Mouse (Mus musculus): ENCODE data around the gene Magt1. TPM values are rescaled to one million over a fixed set of nuclear protein-coding genes. Genes with fewer than 3 reads are reported as not detected.

The Magt1 gene
- 22.6 and 26.5 TPM in 2 replicates for polyA plus RNA-seq (2015; fragmentation: Nextera tagmentation; extraction: Ambion mirVana)

GRCm38 (mm10) chrX:106011465-106012159, at the start of gene Magt1:
TSS of gene Magt1 (minus strand) at chrX:106011906.

GRCm38 (mm10) chrX:106026418-106027342, 15.0 kb upstream of the Magt1 start, which contains the start of gene Atp7a:
TSS of gene Atp7a (plus strand) at chrX:106027276.

DNA sequence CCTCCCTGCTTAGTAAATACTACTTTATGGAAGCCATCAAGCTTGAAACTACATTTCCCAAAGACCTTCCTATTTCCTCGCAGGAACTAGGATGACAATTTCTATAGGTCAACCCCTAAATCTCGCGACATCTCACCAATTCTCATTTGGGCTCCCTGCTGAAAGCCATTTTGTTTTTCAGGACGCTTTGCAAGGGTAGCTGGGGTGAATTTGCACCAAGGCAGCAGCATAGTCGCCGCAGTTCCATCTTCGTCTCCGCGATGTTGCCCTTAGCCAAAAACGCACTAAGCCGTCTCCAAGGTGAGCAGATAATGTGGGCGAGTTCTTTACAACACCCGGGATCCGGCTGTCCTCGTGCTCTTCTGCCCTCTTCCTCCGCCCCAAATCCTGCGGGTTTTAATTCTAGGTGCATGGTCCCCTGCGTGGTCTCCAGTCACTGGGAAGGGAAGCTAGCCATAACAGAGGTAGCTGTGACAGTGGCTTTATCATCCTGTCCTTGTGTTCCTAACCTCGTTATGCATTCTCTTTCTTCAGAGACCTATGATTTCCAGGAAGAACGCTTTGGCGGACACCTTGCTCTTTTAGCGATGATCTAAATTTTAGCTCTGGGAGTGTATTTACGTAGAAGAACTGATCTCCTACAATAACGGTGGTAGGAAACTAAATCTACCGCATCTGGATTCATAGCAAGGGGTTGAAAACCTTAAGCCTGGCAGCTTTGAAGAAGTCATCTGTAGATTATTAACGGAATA, 4.0 kb upstream of the Magt1 start, which contains the start of gene Cox7b:
TSS of gene Cox7b (plus strand) at position 130 of the 752 bp plus-strand sequence.

GRCm38 (mm10) chrX:105928861-105929477, 82.7 kb downstream of the Magt1 start, which contains the start of gene Atrx:
TSS of gene Atrx (minus strand) at chrX:105929403.

Other genes with a start within 250 kb of the Magt1 start
- 0.12 TPM in 2 replicates for gene Fgf16, start 247.6 kb downstream of the Magt1 start, polyA plus RNA-seq (2015; fragmentation: Nextera tagmentation; extraction: Ambion mirVana)
- 76.4 and 92.5 TPM in 2 replicates for gene Atrx, start 82.5 kb downstream of the Magt1 start, polyA plus RNA-seq (2015; fragmentation: Nextera tagmentation; extraction: Ambion mirVana)
- 308 and 316 TPM in 2 replicates for gene Cox7b, start 3.8 kb upstream of the Magt1 start, polyA plus RNA-seq (2015; fragmentation: Nextera tagmentation; extraction: Ambion mirVana)
- gene Atp7a, start 15.4 kb upstream of the Magt1 start, polyA plus RNA-seq (2015; fragmentation: Nextera tagmentation; extraction: Ambion mirVana), result 4.7 and 6.3 TPM in 2 replicates
- gene Tlr13, start 131.3 kb upstream of the Magt1 start, polyA plus RNA-seq (2015; fragmentation: Nextera tagmentation; extraction: Ambion mirVana), result 3.2 and 4.4 TPM in 2 replicates
- 104 and 111 TPM in 2 replicates for gene Pgk1, start 175.2 kb upstream of the Magt1 start, polyA plus RNA-seq (2015; fragmentation: Nextera tagmentation; extraction: Ambion mirVana)
- 7.5 and 7.6 TPM in 2 replicates for gene Taf9b, start 209.3 kb upstream of the Magt1 start, polyA plus RNA-seq (2015; fragmentation: Nextera tagmentation; extraction: Ambion mirVana)
- not detected in 2 replicates for gene Fnd3c2, start 243.5 kb upstream of the Magt1 start, polyA plus RNA-seq (2015; fragmentation: Nextera tagmentation; extraction: Ambion mirVana)

All from spleen, postnatal 0 days (tissue).